Mouse (Mus musculus) brain, embryonic 14.5 days (tissue): ENCODE measurements around the gene Krtap3-1.

Source experiments
- CTCF ChIP-seq: fragments of 200-500 bp; IDR thresholded peaks from 2 replicates; pipeline ENCODE4 v1.5.1; 2012; ENCODE audit warnings: inconsistent platforms, mild to moderate bottlenecking, moderate library complexity, borderline replicate concordance; ENCODE audit not compliant: insufficient read depth, insufficient read length; ENCODE audit errors: extremely low read depth
- POLR2A ChIP-seq: fragments of 200-500 bp; IDR thresholded peaks from 2 replicates; pipeline ENCODE4 v1.6.1; 2012; ENCODE audit warnings: mild to moderate bottlenecking, inconsistent platforms, borderline replicate concordance; ENCODE audit not compliant: poor library complexity, insufficient read depth, insufficient read length, severe bottlenecking; ENCODE audit errors: extremely low read depth

DNA sequence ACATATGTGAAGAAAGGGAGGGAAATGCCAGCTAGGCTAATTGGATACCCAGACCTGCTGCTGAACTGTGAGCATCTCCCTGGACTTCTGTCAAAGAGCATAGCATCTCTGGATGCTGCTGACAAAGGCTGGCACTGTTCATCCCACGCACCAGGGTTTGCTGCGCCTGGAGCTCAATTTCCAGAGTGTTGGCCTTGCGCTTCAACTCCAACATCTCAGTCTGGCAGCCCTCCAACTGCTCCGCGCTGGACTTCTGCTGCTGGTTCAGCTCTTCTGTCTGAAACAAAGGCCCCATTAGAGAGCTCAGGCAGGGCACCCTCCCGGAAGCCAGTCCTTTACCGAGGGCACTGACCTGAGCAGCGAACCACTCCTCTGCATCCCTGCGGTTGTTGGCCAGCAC lies 26.7 kb downstream of the Krtap3-1 start:
- TF ChIP-seq POLR2A (no peak), CTCF (no peak)
